Mouse (Mus musculus): ENCODE results near the gene Cttnbp2. TPM values are rescaled to one million over a fixed set of nuclear protein-coding genes. Genes with fewer than 3 reads are reported as not detected.

Cttnbp2 gene
- polyA plus RNA-seq, 1 experiment from 2014 or later: 25.1 TPM

- no peaks in the 10 kb centered on the region for H3K9me3 ChIP-seq (ENCODE audit: control insufficient read depth, low read length)
- no peaks in the 10 kb centered on the region for H3K27me3 ChIP-seq (ENCODE audit: control insufficient read depth, insufficient read depth, low read length)
- H3K4me2 ChIP-seq (replicated peaks; ENCODE audit: low read depth, low read length): no peak overlapping the region
- DNase-seq (ENCODE audit: low spot score) (no peak), ATAC-seq (ENCODE audit: low FRiP score) (no peak)
- WGBS: 90% methylated on average over 8 of the region's 8 CpGs
- no peak overlapping the region for H3K4me3 ChIP-seq (ENCODE audit: low read depth, low read length)
- H3K36me3 ChIP-seq (ENCODE audit: control insufficient read depth, insufficient read depth, low read length): no peaks in the 10 kb centered on the region
- H3K27ac ChIP-seq (ENCODE audit: low read depth, low read length): no peak overlapping the region
- H3K9ac ChIP-seq (ENCODE audit: low read depth, low read length): no peak overlapping the region
- no peaks in the 10 kb centered on the region for H3K4me1 ChIP-seq (replicated peaks; ENCODE audit: control insufficient read depth, insufficient read depth, low read length)
Observed at GRCm38 (mm10) chr6:18434355-18434754, 80.3 kb downstream of the Cttnbp2 start.

GRCm38 (mm10) chr6:18432362-18432761 lies 82.3 kb downstream of the Cttnbp2 start:
- DNase-seq (ENCODE audit: low spot score) (no peak), ATAC-seq (ENCODE audit: low FRiP score) (no peak)
- H3K9me3 ChIP-seq (ENCODE audit: control insufficient read depth, low read length): no peaks in the 10 kb centered on the region
- no peak overlapping the region for H3K9ac ChIP-seq (ENCODE audit: low read depth, low read length)
- H3K27me3 ChIP-seq (ENCODE audit: control insufficient read depth, insufficient read depth, low read length): no peaks in the 10 kb centered on the region
- H3K4me1 ChIP-seq (replicated peaks; ENCODE audit: control insufficient read depth, insufficient read depth, low read length): no peaks in the 10 kb centered on the region
- H3K4me3 ChIP-seq (ENCODE audit: low read depth, low read length): no peak overlapping the region
- no peak overlapping the region for H3K4me2 ChIP-seq (replicated peaks; ENCODE audit: low read depth, low read length)
- H3K27ac ChIP-seq (ENCODE audit: low read depth, low read length): no peak overlapping the region
- WGBS: 85% methylated on average over 3 of the region's 3 CpGs
- no peaks in the 10 kb centered on the region for H3K36me3 ChIP-seq (ENCODE audit: control insufficient read depth, insufficient read depth, low read length)

- H3K4me1 ChIP-seq (replicated peaks; ENCODE audit: control insufficient read depth, insufficient read depth, low read length): no peaks in the 10 kb centered on the region
- H3K27me3 ChIP-seq (ENCODE audit: control insufficient read depth, insufficient read depth, low read length): no peaks in the 10 kb centered on the region
- no peak overlapping the region for H3K4me2 ChIP-seq (replicated peaks; ENCODE audit: low read depth, low read length)
- no peak for ATAC-seq (ENCODE audit: low FRiP score)
- no peak overlapping the region for H3K27ac ChIP-seq (ENCODE audit: low read depth, low read length)
- no peak for DNase-seq (ENCODE audit: low spot score)
- no peaks in the 10 kb centered on the region for H3K36me3 ChIP-seq (ENCODE audit: control insufficient read depth, insufficient read depth, low read length)
- H3K9me3 ChIP-seq (ENCODE audit: control insufficient read depth, low read length): no peaks in the 10 kb centered on the region
- 94% methylated on average over 2 of the region's 2 CpGs for WGBS
- no peak overlapping the region for H3K9ac ChIP-seq (ENCODE audit: low read depth, low read length)
- no peak overlapping the region for H3K4me3 ChIP-seq (ENCODE audit: low read depth, low read length)
Observed at GRCm38 (mm10) chr6:18431891-18432290, 82.8 kb downstream of the Cttnbp2 start.

- H3K9ac ChIP-seq (ENCODE audit: low read depth, low read length): no peak overlapping the region
- no peaks in the 10 kb centered on the region for H3K36me3 ChIP-seq (ENCODE audit: control insufficient read depth, insufficient read depth, low read length)
- H3K27ac ChIP-seq (ENCODE audit: low read depth, low read length): no peak overlapping the region
- no peaks in the 10 kb centered on the region for H3K4me1 ChIP-seq (replicated peaks; ENCODE audit: control insufficient read depth, insufficient read depth, low read length)
- H3K4me2 ChIP-seq (replicated peaks; ENCODE audit: low read depth, low read length): no peak overlapping the region
- no peaks in the 10 kb centered on the region for H3K9me3 ChIP-seq (ENCODE audit: control insufficient read depth, low read length)
- H3K4me3 ChIP-seq (ENCODE audit: low read depth, low read length): no peak overlapping the region
- H3K27me3 ChIP-seq (ENCODE audit: control insufficient read depth, insufficient read depth, low read length): no peaks in the 10 kb centered on the region
- no peak for ATAC-seq (ENCODE audit: low FRiP score)
- DNase-seq (ENCODE audit: low spot score): no peak
- 57% methylated on average over 3 of the region's 3 CpGs for WGBS
Observed at GRCm38 (mm10) chr6:18430062-18430461, 84.6 kb downstream of the Cttnbp2 start.

- Histone ChIP-seq H3K36me3 (ENCODE audit: control insufficient read depth, insufficient read depth, low read length) (no peaks in the 10 kb centered on the region), H3K9me3 (ENCODE audit: control insufficient read depth, low read length) (no peaks in the 10 kb centered on the region), H3K9ac (ENCODE audit: low read depth, low read length) (no peak overlapping the region), H3K4me2 (replicated peaks; ENCODE audit: low read depth, low read length) (no peak overlapping the region), H3K4me3 (ENCODE audit: low read depth, low read length) (no peak overlapping the region), H3K27me3 (ENCODE audit: control insufficient read depth, insufficient read depth, low read length) (no peaks in the 10 kb centered on the region), H3K27ac (ENCODE audit: low read depth, low read length) (no peak overlapping the region), H3K4me1 (replicated peaks; ENCODE audit: control insufficient read depth, insufficient read depth, low read length) (no peaks in the 10 kb centered on the region)
- ATAC-seq (ENCODE audit: low FRiP score) (no peak), DNase-seq (ENCODE audit: low spot score) (no peak)
- WGBS: 87% methylated on average over 6 of the region's 6 CpGs
Observed at GRCm38 (mm10) chr6:18424822-18425221, 89.8 kb downstream of the Cttnbp2 start.

GRCm38 (mm10) chr6:18424367-18424766 lies 90.3 kb downstream of the Cttnbp2 start:
- Histone ChIP-seq H3K4me1 (replicated peaks; ENCODE audit: control insufficient read depth, insufficient read depth, low read length) (no peaks in the 10 kb centered on the region), H3K9ac (ENCODE audit: low read depth, low read length) (no peak overlapping the region), H3K4me2 (replicated peaks; ENCODE audit: low read depth, low read length) (no peak overlapping the region), H3K36me3 (ENCODE audit: control insufficient read depth, insufficient read depth, low read length) (no peaks in the 10 kb centered on the region), H3K27me3 (ENCODE audit: control insufficient read depth, insufficient read depth, low read length) (no peaks in the 10 kb centered on the region), H3K9me3 (ENCODE audit: control insufficient read depth, low read length) (no peaks in the 10 kb centered on the region), H3K27ac (ENCODE audit: low read depth, low read length) (no peak overlapping the region), H3K4me3 (ENCODE audit: low read depth, low read length) (no peak overlapping the region)
- no peak for DNase-seq (ENCODE audit: low spot score)
- no peak for ATAC-seq (ENCODE audit: low FRiP score)
- 80% methylated on average over 3 of the region's 3 CpGs for WGBS

- DNase-seq (ENCODE audit: low spot score) (no peak), ATAC-seq (ENCODE audit: low FRiP score) (no peak)
- Histone ChIP-seq H3K27me3 (ENCODE audit: control insufficient read depth, insufficient read depth, low read length) (no peaks in the 10 kb centered on the region), H3K4me1 (replicated peaks; ENCODE audit: control insufficient read depth, insufficient read depth, low read length) (no peaks in the 10 kb centered on the region), H3K9me3 (ENCODE audit: control insufficient read depth, low read length) (no peaks in the 10 kb centered on the region), H3K4me2 (replicated peaks; ENCODE audit: low read depth, low read length) (no peak overlapping the region), H3K4me3 (ENCODE audit: low read depth, low read length) (no peak overlapping the region), H3K36me3 (ENCODE audit: control insufficient read depth, insufficient read depth, low read length) (no peaks in the 10 kb centered on the region), H3K27ac (ENCODE audit: low read depth, low read length) (no peak overlapping the region), H3K9ac (ENCODE audit: low read depth, low read length) (no peak overlapping the region)
- WGBS: 81% methylated on average over 6 of the region's 6 CpGs
Observed at GRCm38 (mm10) chr6:18423112-18423511, 91.5 kb downstream of the Cttnbp2 start.

- 69% methylated on average over 2 of the region's 2 CpGs for WGBS
Observed at GRCm38 (mm10) chr6:18421561-18421960, 93.1 kb downstream of the Cttnbp2 start.

GRCm38 (mm10) chr6:18420660-18421059 lies 94.0 kb downstream of the Cttnbp2 start:
- H3K9ac ChIP-seq (ENCODE audit: low read depth, low read length): no peak overlapping the region
- no peaks in the 10 kb centered on the region for H3K9me3 ChIP-seq (ENCODE audit: control insufficient read depth, low read length)
- H3K27me3 ChIP-seq (ENCODE audit: control insufficient read depth, insufficient read depth, low read length): no peaks in the 10 kb centered on the region
- no peak overlapping the region for H3K4me2 ChIP-seq (replicated peaks; ENCODE audit: low read depth, low read length)
- no peak for DNase-seq (ENCODE audit: low spot score)
- H3K36me3 ChIP-seq (ENCODE audit: control insufficient read depth, insufficient read depth, low read length): no peaks in the 10 kb centered on the region
- no peak overlapping the region for H3K4me3 ChIP-seq (ENCODE audit: low read depth, low read length)
- H3K4me1 ChIP-seq (replicated peaks; ENCODE audit: control insufficient read depth, insufficient read depth, low read length): no peaks in the 10 kb centered on the region
- H3K27ac ChIP-seq (ENCODE audit: low read depth, low read length): no peak overlapping the region
- WGBS: 81% methylated on average over 9 of the region's 9 CpGs
- no peak for ATAC-seq (ENCODE audit: low FRiP score)

More at GRCm38 (mm10) chr6:18421561-18421960, 93.1 kb downstream of the Cttnbp2 start:
- Histone ChIP-seq H3K36me3 (ENCODE audit: control insufficient read depth, insufficient read depth, low read length) (no peaks in the 10 kb centered on the region), H3K4me2 (replicated peaks; ENCODE audit: low read depth, low read length) (no peak overlapping the region), H3K27ac (ENCODE audit: low read depth, low read length) (no peak overlapping the region), H3K4me3 (ENCODE audit: low read depth, low read length) (no peak overlapping the region), H3K9me3 (ENCODE audit: control insufficient read depth, low read length) (no peaks in the 10 kb centered on the region), H3K4me1 (replicated peaks; ENCODE audit: control insufficient read depth, insufficient read depth, low read length) (no peaks in the 10 kb centered on the region), H3K9ac (ENCODE audit: low read depth, low read length) (no peak overlapping the region), H3K27me3 (ENCODE audit: control insufficient read depth, insufficient read depth, low read length) (no peaks in the 10 kb centered on the region)
- ATAC-seq (ENCODE audit: low FRiP score): no peak
- no peak for DNase-seq (ENCODE audit: low spot score)

Data from hindbrain, embryonic 11.5 days (tissue).